Mouse (Mus musculus): ENCODE results near the gene Gm17651.

The Gm17651 gene

GRCm38 (mm10) chr3:97674644-97675110 lies at the start of gene Gm17651:
Gene Gm17651, minus strand, starts transcription at chr3:97674694.
- no peak for DNase-seq (ENCODE audit: low spot score in 2 of 2)

- no peak for DNase-seq (ENCODE audit: low spot score in 2 of 2)
Observed at GRCm38 (mm10) chr3:97719116-97719515, 44.6 kb upstream of the Gm17651 start.

- no peak for DNase-seq (ENCODE audit: low spot score in 2 of 2)
Observed at GRCm38 (mm10) chr3:97715922-97716321, 41.4 kb upstream of the Gm17651 start.

GRCm38 (mm10) chr3:97710881-97711280 lies 36.4 kb upstream of the Gm17651 start:
- DNase-seq (ENCODE audit: low spot score in 2 of 2) = no peak

- DNase-seq (ENCODE audit: low spot score in 2 of 2) = no peak
Observed at GRCm38 (mm10) chr3:97710134-97710533, 35.6 kb upstream of the Gm17651 start.

GRCm38 (mm10) chr3:97706561-97706960 lies 32.1 kb upstream of the Gm17651 start:
- no peak for DNase-seq (ENCODE audit: low spot score in 2 of 2)

- DNase-seq (ENCODE audit: low spot score in 2 of 2) = no peak
Observed at GRCm38 (mm10) chr3:97705508-97705907, 31.0 kb upstream of the Gm17651 start.

- DNase-seq (ENCODE audit: low spot score in 2 of 2) = no peak
Observed at GRCm38 (mm10) chr3:97702448-97703080, 28.1 kb upstream of the Gm17651 start.

- no peak for DNase-seq (ENCODE audit: low spot score in 2 of 2)
Observed at GRCm38 (mm10) chr3:97701198-97701597, 26.7 kb upstream of the Gm17651 start.

- DNase-seq (ENCODE audit: low spot score in 2 of 2) = peak in 1 of 2 experiments; percentile 23
Observed at GRCm38 (mm10) chr3:97699061-97699460, 24.6 kb upstream of the Gm17651 start.

- no peak for DNase-seq (ENCODE audit: low spot score in 2 of 2)
Observed at GRCm38 (mm10) chr3:97697291-97697690, 22.8 kb upstream of the Gm17651 start.

GRCm38 (mm10) chr3:97696866-97697265 lies 22.4 kb upstream of the Gm17651 start:
- no peak for DNase-seq (ENCODE audit: low spot score in 2 of 2)

- no peak for DNase-seq (ENCODE audit: low spot score in 2 of 2)
Observed at GRCm38 (mm10) chr3:97693806-97694205, 19.3 kb upstream of the Gm17651 start.

GRCm38 (mm10) chr3:97691443-97692017 lies 17.0 kb upstream of the Gm17651 start:
- no peak for DNase-seq (ENCODE audit: low spot score in 2 of 2)

- DNase-seq (ENCODE audit: low spot score in 2 of 2) = no peak
Observed at GRCm38 (mm10) chr3:97690590-97690989, 16.1 kb upstream of the Gm17651 start.

- DNase-seq (ENCODE audit: low spot score in 2 of 2) = no peak
Observed at GRCm38 (mm10) chr3:97689289-97689688, 14.8 kb upstream of the Gm17651 start.

- no peak for DNase-seq (ENCODE audit: low spot score in 2 of 2)
Observed at GRCm38 (mm10) chr3:97686372-97687117, 12.1 kb upstream of the Gm17651 start.

GRCm38 (mm10) chr3:97683560-97684195 lies 9.2 kb upstream of the Gm17651 start:
- DNase-seq (ENCODE audit: low spot score in 2 of 2) = no peak

GRCm38 (mm10) chr3:97682576-97682975 lies 8.1 kb upstream of the Gm17651 start:
- DNase-seq (ENCODE audit: low spot score in 2 of 2) = no peak

GRCm38 (mm10) chr3:97682159-97682502 lies 7.6 kb upstream of the Gm17651 start:
- DNase-seq (ENCODE audit: low spot score in 2 of 2) = no peak

- DNase-seq (ENCODE audit: low spot score in 2 of 2) = peak; percentile 32 to 76
Observed at GRCm38 (mm10) chr3:97681321-97682158, 7.0 kb upstream of the Gm17651 start.
